Mouse (Mus musculus) macrophage (primary cell): ENCODE results near the gene Far1. TPM values are rescaled to one million over a fixed set of nuclear protein-coding genes. Genes with fewer than 3 reads are reported as not detected.

ENCODE experiments used
- H3K27ac ChIP-seq: fragments of 350-480 bp; formaldehyde crosslinking; 2 replicates; pipeline ENCODE4 v1.9.0; 2021
- H3K36me3 ChIP-seq: fragments of 350-480 bp; formaldehyde crosslinking; 2 replicates; pipeline ENCODE4 v1.9.0; 2021; ENCODE audit errors: inconsistent target
- H3K4me3 ChIP-seq: fragments of 350-480 bp; formaldehyde crosslinking; 2 replicates; pipeline ENCODE4 v1.9.0; 2021; ENCODE audit errors: inconsistent target
- H3K79me2 ChIP-seq: fragments of 350-480 bp; formaldehyde crosslinking; 2 replicates; pipeline ENCODE4 v1.9.0; 2021; ENCODE audit errors: inconsistent target
- WGBS: methylation state at CpG from one replicate; pipeline ENCODE4 v1.1.7; 2026; ENCODE audit warnings: inconsistent platforms; ENCODE audit not compliant: missing documents; 5-methylcytosine and 5-hydroxymethylcytosine counted together
- polyA plus RNA-seq: library from polyadenylated mRNA; stranded (reverse); fragments of 250-400 nt; gene quantifications from 3 replicates; pipeline ENCODE4 v1.2.4, GENCODE M21; 2018; ENCODE audit warnings: inconsistent platforms

The Far1 gene
- polyA plus RNA-seq, 1 experiment from 2014 or later: 32.2 TPM

DNA sequence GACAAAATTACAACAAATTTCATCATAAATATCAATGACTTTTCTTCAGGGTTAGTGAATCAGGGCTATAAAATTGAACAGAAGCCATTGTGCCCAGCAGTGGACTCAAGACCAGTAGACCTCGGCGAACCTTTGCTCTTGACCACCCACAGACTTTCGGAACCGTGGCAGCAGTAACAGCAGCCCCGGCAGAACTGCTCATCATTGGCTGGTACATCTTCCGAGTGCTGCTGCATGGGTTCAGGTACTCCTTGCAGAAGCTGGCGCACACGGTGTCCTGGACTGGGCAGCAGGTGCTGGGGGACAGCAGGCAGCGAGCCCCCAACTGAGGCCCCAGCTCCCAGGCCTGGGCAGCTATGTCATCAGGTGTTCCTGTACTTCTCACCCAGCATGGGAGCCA, 79.1 kb downstream of the Far1 start:
- WGBS: 98% methylated on average over 9 of the region's 9 CpGs
- H3K4me3 ChIP-seq: no peak overlapping the region
- H3K79me2 ChIP-seq: no peaks in the 10 kb centered on the region
- no peak overlapping the region for H3K27ac ChIP-seq
- H3K36me3 ChIP-seq: no peaks in the 10 kb centered on the region

DNA sequence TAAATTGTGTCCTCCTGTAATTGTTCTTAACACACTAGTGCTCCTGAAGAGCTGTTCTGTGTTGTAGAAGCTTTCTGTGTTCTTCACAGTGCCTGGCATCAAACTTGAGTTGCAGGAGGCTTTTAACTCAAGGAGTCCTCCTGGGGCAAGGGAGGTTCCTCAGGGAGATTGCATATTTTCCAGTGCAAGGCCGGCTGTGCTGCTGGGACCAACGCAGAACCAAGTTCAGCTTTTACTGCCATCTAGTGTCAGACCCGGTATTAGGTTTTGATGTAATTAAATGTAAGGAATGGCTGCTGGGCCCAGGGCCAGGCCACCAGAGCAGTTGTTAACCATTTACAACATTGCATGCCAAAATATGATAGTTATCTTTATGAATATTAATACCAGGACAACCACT, 80.7 kb downstream of the Far1 start:
- 0% methylated on average over 3 of the region's 3 CpGs for WGBS
- Histone ChIP-seq H3K79me2 (no peaks in the 10 kb centered on the region), H3K4me3 (no peak overlapping the region), H3K27ac (no peak overlapping the region), H3K36me3 (no peaks in the 10 kb centered on the region)

DNA sequence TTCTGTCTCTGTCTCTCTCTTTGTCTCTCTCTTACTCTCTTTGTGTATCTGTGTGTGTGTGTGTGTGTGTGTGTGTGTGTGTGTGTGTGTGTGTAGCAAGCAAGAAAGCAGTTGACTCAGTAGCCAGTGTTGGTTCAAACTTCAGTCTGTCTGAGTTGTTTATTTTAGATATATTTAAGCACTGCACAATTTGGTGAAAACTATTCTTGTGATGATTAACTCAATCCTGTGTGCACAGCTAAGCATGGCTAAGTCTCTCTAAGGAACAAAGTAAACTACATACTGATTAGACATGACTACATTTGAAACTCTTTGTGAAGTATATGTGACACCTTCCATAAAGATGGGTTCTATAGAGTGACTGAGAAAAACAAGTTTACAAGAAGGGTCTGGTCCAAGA, 83.6 kb downstream of the Far1 start:
- no peak overlapping the region for H3K4me3 ChIP-seq
- H3K27ac ChIP-seq: no peak overlapping the region
- H3K36me3 ChIP-seq: no peaks in the 10 kb centered on the region
- H3K79me2 ChIP-seq: no peaks in the 10 kb centered on the region

DNA sequence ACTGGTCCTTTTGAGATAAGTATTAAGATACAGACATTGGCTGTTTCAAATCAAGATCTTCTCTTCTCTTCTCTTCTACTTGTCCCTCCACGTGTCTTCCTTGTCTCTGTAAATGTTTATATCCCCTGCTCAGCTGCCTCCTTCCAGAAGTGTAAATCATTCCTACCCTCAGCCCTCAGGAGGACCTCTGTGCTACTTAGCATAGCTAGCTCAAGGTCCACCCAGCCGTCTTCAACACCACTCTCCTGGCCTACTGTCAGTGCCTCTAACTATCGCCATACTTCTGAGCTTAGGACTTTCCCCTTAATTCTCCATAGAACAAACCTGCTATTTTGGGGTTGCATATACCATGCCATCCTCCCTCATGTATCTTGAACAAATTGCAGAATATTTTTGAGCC, 88.2 kb downstream of the Far1 start:
- no peaks in the 10 kb centered on the region for H3K79me2 ChIP-seq
- no peak overlapping the region for H3K27ac ChIP-seq
- H3K36me3 ChIP-seq: no peaks in the 10 kb centered on the region
- H3K4me3 ChIP-seq: no peak overlapping the region
- 93% methylated on average over 3 of the region's 3 CpGs for WGBS

DNA sequence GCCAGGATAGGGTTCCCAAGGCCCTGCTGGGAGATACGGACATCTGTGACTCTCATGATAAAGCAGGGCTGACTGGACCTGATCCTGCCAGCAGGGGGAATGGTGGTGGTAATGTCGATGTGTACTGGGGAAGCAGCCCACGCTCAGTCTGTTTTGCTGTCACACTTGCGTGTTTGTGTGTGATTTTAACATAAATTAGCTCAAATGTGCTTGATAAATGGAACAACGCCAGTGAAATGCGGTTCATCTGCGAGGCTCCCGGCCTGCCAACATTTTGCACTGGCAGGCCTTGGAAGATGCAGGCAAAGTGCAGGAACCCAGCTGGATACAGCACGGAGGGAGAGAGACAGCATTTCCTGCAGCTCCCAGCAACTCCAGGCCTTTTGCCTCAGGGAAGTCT, 94.3 kb downstream of the Far1 start:
- no peak overlapping the region for H3K27ac ChIP-seq
- no peak overlapping the region for H3K4me3 ChIP-seq
- no peaks in the 10 kb centered on the region for H3K79me2 ChIP-seq
- H3K36me3 ChIP-seq: no peaks in the 10 kb centered on the region
- 78% methylated on average over 8 of the region's 9 CpGs for WGBS

DNA sequence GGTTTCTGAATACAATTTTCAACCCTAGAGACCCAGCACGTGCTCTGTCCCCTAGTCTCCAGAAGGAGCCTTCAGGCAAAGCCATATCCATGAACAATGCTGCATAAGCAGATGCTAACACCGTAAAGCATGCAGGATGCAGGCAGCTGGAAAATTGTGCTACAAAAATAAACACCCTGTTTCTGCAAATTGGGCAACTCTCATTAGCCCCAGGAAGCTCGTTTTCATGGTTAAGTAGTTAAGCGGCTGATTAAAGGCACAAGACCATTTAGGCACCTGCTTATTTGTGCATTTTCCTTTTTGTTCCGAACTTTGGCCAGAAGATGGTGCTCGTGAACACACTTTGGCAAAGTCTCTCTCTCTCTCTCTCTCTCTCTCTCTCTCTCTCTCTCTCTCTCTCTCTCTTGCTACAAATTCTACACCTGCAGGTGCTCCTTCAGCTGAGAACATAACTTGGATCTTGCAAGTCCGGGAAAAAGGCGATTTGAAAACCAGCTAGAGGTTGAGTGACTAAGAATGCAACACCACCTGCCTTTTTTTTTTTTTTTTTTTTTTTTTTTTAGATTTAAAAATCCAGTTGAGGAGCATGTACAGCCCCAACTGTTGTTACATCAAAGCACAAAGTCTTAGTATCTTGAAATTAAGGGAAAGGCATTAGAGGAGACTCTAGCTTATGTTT, 95.5 kb downstream of the Far1 start:
- WGBS: 18% methylated on average over 8 of the region's 8 CpGs
- no peaks in the 10 kb centered on the region for H3K79me2 ChIP-seq

DNA sequence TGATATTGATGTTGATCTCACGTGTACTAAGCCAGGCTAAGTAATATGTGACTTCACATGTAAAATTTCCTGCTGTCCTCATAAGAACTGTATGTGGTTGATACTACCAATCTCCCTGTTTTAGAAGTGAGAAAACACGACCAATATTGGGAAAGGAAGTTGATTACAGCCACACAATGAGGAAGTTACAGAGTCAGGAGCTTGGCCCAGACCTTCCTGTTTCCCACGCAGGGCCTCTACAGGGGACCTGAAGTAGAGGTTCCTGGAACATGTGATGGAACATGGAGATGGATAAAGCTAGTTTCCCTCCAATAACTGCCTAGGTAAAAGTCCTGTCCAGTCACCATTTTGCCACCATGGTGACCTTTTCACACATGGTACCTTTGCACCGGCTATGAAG, 99.0 kb downstream of the Far1 start:
- no peak overlapping the region for H3K27ac ChIP-seq
- H3K36me3 ChIP-seq: no peaks in the 10 kb centered on the region
- no peaks in the 10 kb centered on the region for H3K79me2 ChIP-seq
- 30% methylated on average over 4 of the region's 4 CpGs for WGBS
- no peak overlapping the region for H3K4me3 ChIP-seq

More for the DNA sequence above, 95.5 kb downstream of the Far1 start:
- Histone ChIP-seq H3K4me3 (no peak overlapping the region), H3K36me3 (no peaks in the 10 kb centered on the region), H3K27ac (no peak overlapping the region)

DNA sequence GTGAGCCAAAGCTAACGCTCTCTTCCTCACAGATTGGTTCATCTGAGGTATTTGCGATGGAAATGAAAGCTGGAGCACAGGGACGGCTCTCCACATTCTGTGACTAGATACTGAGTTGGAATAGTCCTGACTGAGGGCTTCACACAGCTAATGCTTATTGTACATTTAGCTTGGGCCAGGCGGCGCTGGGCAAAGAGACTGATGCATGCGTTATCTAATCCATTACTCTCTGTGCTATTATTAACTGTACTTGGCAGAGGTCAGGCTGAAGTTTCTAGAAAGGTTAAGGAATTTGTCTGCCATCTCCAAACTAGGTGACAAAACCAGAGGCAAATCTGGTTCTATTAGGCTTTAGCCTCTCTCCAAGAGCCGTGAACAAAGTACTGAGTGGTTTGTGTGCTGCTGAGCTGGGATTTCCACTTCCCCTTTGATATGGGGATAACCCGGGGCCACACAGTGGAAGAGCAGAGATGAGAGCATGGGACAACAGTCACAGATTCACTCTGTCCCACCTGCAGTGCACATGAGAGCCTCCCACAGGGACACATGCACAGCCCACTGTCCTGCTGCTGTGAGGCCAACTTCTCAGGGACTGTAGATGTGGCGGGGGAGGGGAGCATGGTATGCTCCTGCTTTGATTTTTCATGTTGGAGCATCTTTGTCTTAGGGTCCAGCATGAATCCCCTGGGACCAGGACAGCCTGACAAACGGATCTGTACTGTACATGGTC, 100.7 kb downstream of the Far1 start:
- 73% methylated on average over 9 of the region's 10 CpGs for WGBS
- Histone ChIP-seq H3K36me3 (no peaks in the 10 kb centered on the region), H3K79me2 (no peaks in the 10 kb centered on the region), H3K4me3 (no peak overlapping the region), H3K27ac (no peak overlapping the region)

DNA sequence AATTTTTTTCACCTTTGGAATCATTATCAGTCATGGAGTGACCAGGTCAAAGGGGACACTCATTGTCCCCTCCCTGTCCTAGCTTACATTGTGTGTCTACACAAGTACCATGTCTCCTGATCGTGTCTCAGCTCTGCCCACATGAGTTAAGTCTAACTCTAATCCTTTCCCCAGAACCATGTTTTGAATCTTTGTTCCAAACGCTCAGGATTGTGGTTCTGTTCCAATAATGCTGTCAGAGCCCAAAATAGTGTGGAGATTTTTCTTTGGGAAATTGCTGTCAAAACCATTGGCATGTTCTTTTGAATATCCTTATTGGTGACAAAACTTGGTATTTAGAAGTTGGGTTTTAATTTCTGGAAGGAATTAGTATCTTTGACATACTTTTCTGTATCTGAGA, 105.5 kb downstream of the Far1 start:
- no peaks in the 10 kb centered on the region for H3K36me3 ChIP-seq
- no peak overlapping the region for H3K4me3 ChIP-seq
- no peaks in the 10 kb centered on the region for H3K79me2 ChIP-seq
- H3K27ac ChIP-seq: no peak overlapping the region
- 94% methylated on average over 2 of the region's 2 CpGs for WGBS

DNA sequence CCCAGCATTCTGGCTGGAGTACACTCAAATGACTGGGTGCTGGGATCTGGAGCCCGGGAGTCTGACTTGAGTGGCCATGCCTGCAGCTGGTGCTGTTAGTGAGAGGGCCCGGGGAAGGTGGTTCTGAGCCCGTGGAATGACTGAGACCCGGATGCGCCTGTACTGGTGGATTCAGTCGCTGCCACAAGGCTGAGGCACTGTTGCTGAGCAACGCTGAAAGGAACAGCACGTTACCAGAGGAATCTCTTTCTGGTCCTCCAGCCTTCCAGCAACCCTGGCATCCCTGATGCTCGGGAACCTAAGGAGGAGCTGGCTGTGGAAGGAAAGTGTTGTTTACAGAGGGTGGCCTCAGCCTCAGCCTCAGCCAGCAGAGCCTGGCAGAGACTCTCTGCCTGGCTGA, 106.1 kb downstream of the Far1 start:
- no peak overlapping the region for H3K27ac ChIP-seq
- H3K79me2 ChIP-seq: no peaks in the 10 kb centered on the region
- no peak overlapping the region for H3K4me3 ChIP-seq
- 90% methylated on average over 9 of the region's 9 CpGs for WGBS
- H3K36me3 ChIP-seq: no peaks in the 10 kb centered on the region

Other genes with a start within 250 kb of the Far1 start
- 13.5 to 20.8 TPM (median 17.1 TPM) in 3 replicates for gene Btbd10, start 144.4 kb upstream of the Far1 start, polyA plus RNA-seq
- gene Pth, start 125.3 kb upstream of the Far1 start, polyA plus RNA-seq: not detected in 3 replicates